Mouse (Mus musculus) midbrain, postnatal 0 days (tissue): ENCODE measurements around the gene Ube3b. TPM values are rescaled to one million over a fixed set of nuclear protein-coding genes. Genes with fewer than 3 reads are reported as not detected.

Experiments used
- ATAC-seq: fragments of 200-750 bp; cut with Nextera tagmentation; 2 replicates; pipeline ENCODE4 v1.8.0; 2017; ENCODE audit warnings: moderate number of reproducible peaks, mild to moderate bottlenecking, moderate TSS enrichment, moderate library complexity; ENCODE audit not compliant: low FRiP score
- DNase-seq: peaks from one replicate; pipeline ENCODE4 v3.0.0-alpha.2; 2015; ENCODE audit warnings: low spot score
- H3K27ac ChIP-seq: fragments of 300-500 bp; sonication (generic); 2 replicates; pipeline ENCODE4 v1.5.1; 2014; ENCODE audit warnings: low read depth, mild to moderate bottlenecking, low read length, mixed read lengths
- H3K27me3 ChIP-seq: fragments of 300-500 bp; sonication (generic); 2 replicates; pipeline ENCODE4 v1.6.1; 2014; ENCODE audit warnings: low read length, control low read depth, mixed read lengths; ENCODE audit not compliant: insufficient read depth
- H3K36me3 ChIP-seq: fragments of 300-500 bp; sonication (generic); 2 replicates; pipeline ENCODE4 v1.6.1; 2014; ENCODE audit warnings: low read length, control low read depth, mixed read lengths; ENCODE audit not compliant: insufficient read depth
- H3K4me1 ChIP-seq: fragments of 300-500 bp; sonication (generic); 2 replicates; pipeline ENCODE4 v1.6.1; 2014; ENCODE audit warnings: mild to moderate bottlenecking, control low read depth, antibody characterized with exemption, low read length, mixed read lengths; ENCODE audit not compliant: insufficient read depth
- H3K4me2 ChIP-seq: fragments of 300-500 bp; sonication (generic); 2 replicates; pipeline ENCODE4 v1.6.1; 2014; ENCODE audit warnings: low read depth, mild to moderate bottlenecking, low read length, mixed read lengths; ENCODE audit not compliant: poor library complexity, severe bottlenecking
- H3K4me3 ChIP-seq: fragments of 300-500 bp; sonication (generic); 2 replicates; pipeline ENCODE4 v1.5.1; 2014; ENCODE audit warnings: low read depth, mild to moderate bottlenecking, low read length, moderate library complexity
- H3K9ac ChIP-seq: fragments of 300-500 bp; sonication (generic); replicated peaks from 2 replicates; pipeline ENCODE4 v1.6.1; 2014; ENCODE audit warnings: mild to moderate bottlenecking, low read length, moderate library complexity, mixed read lengths; ENCODE audit not compliant: poor library complexity, severe bottlenecking
- H3K9me3 ChIP-seq: fragments of 300-500 bp; sonication (generic); 2 replicates; pipeline ENCODE4 v1.6.1; 2016; ENCODE audit warnings: low read length, control low read depth
- CTCF ChIP-seq: IDR thresholded peaks from 2 replicates; pipeline ENCODE4 v1.5.1; 2016; ENCODE audit warnings: antibody characterized with exemption, mild to moderate bottlenecking
- WGBS: fragments of 180-500 bp; shearing (Covaris S2); extraction: QIAGEN DNeasy Blood & Tissue Kit; methylation state at CpG from one replicate; pipeline ENCODE4 v1.1.7; 2014; 5-methylcytosine and 5-hydroxymethylcytosine counted together
- polyA plus RNA-seq: library from polyadenylated mRNA; unstranded; fragments of >200 nt; fragmentation: Nextera tagmentation; extraction: Ambion mirVana; gene quantifications from 2 replicates; pipeline ENCODE4 v1.2.1, GENCODE M21; 2015
- total RNA-seq: library from RNA; depleted of rRNA; stranded (reverse); fragments of >200 nt; gene quantifications from 2 replicates; pipeline ENCODE4 v1.2.3, GENCODE M21; 2014

The Ube3b gene
- total and polyA plus RNA-seq, 2 experiments from 2014 or later = 26.9 to 58.3 TPM

DNA sequence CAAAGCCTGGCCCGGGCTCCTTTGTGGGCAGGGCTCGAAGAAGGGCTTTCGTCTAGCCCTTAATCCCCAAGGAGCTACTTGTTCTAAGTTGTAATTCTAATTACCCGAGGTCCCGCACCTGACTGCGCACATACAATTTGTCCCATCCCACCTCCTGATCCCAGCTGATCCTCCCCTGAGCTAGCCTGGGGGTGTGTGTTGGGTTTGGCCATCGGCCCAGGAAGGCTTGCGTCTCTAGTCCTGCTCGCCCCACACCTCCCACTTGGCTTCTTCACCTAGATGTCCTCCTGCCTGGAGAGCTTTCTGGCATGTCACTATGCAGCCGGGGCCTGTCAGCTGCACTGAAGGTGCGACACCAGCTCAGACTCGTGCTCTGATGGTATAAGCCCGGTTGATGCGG, 55.2 kb downstream of the Ube3b start:
- no peak overlapping the region for H3K4me3 ChIP-seq
- no peak overlapping the region for H3K9ac ChIP-seq
- WGBS = 86% methylated on average over 14 of the region's 14 CpGs
- no peak overlapping the region for H3K27ac ChIP-seq
- H3K4me2 ChIP-seq = no peak overlapping the region
- ATAC-seq (no peak), DNase-seq (no peak)
- peaks cover 37% of the 10 kb centered on the region for H3K36me3 ChIP-seq
- no peak for TF ChIP-seq CTCF
- no peaks in the 10 kb centered on the region for H3K4me1 ChIP-seq
- no peaks in the 10 kb centered on the region for H3K9me3 ChIP-seq
- H3K27me3 ChIP-seq = no peaks in the 10 kb centered on the region

DNA sequence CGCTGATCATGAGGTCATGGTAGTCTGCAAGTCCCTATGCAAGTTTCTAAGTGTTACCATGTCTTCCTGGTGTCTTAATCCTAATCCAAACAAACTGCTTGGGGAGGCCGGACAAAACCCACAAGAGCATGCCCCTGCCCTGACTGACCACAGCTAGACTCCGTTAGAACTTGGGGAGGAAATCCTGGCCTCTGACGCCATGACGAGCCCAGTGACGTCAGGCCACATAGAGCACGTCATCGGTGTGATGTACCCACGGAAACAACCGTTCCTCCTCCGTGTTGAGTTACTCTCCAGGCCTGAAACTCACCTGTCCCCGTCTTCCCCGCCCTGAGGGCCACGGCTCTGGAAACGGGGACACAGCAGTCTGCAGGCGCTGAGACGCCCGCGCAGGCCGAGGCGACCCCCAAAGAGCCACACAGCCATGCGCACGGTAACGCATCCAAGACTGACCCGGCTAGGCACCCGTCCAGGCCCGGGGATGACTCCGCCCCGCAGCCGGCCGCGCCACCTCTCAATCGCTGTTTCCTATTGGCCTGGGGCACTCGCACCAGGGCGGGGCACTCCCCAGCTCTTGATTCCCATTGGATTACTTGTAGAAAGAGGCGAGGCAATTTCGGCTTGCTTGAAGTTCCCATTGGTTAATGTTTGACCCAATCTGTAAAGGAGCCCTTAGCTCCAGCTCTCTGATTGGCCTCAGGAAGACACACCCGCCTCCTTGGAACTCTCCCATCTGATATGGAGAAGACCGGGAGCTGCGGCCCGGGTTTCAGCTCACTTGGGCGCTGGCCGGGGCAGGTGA, 63.4 kb downstream of the Ube3b start, which contains the start of the genes Mmab and Mvk:
Gene Mmab, minus strand, starts transcription at position 495 of the 802 bp plus-strand sequence.
Gene Mvk, plus strand, starts transcription at position 704 of the 802 bp plus-strand sequence.
- Histone ChIP-seq H3K9ac (peak within 1 kb of the TSS; percentile 72), H3K9me3 (no peaks in the 10 kb centered on the region), H3K36me3 (peaks cover 6% of the 10 kb centered on the region; the same call in 1 of the 2 replicates), H3K4me2 (peak within 1 kb of the TSS; percentile 91), H3K4me1 (peaks cover 6% of the 10 kb centered on the region), H3K27ac (peak within 1 kb of the TSS; percentile 73), H3K4me3 (peak within 1 kb of the TSS; percentile 63), H3K27me3 (no peaks in the 10 kb centered on the region)
- DNase-seq (peak; percentile 100), ATAC-seq (peak; percentile 97)
- 3% methylated on average over 43 of the region's 43 CpGs for WGBS
- no peak for TF ChIP-seq CTCF

DNA sequence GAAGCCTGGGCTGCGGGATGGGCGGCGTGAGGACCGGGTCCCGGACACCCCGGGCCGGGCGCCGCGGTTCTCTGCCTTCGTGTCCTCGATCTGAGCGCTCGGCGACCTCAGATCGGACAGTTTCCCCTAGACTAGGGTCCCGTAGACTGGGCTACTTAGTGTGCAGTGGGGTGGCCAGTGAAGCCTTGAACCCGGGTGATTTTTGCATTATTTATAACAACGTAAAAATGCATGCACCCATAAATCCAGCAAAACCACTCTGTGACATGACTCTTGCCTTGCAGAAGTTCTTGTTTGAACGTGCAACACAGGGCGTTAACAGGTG, 63.9 kb downstream of the Ube3b start:
- no peaks in the 10 kb centered on the region for H3K9me3 ChIP-seq
- no peak for TF ChIP-seq CTCF
- WGBS = under 1% methylated on average over 21 of the region's 21 CpGs
- peak; percentile 26 for ATAC-seq
- DNase-seq = no peak
- H3K4me3 ChIP-seq = peak overlapping the region; percentile 63
- no peaks in the 10 kb centered on the region for H3K27me3 ChIP-seq
- H3K27ac ChIP-seq = no peak overlapping the region
- H3K4me1 ChIP-seq = peaks cover 6% of the 10 kb centered on the region
- peak overlapping the region; percentile 72 for H3K9ac ChIP-seq
- peaks cover 6% of the 10 kb centered on the region; the same call in 1 of the 2 replicates for H3K36me3 ChIP-seq
- peak overlapping the region; percentile 91 for H3K4me2 ChIP-seq

DNA sequence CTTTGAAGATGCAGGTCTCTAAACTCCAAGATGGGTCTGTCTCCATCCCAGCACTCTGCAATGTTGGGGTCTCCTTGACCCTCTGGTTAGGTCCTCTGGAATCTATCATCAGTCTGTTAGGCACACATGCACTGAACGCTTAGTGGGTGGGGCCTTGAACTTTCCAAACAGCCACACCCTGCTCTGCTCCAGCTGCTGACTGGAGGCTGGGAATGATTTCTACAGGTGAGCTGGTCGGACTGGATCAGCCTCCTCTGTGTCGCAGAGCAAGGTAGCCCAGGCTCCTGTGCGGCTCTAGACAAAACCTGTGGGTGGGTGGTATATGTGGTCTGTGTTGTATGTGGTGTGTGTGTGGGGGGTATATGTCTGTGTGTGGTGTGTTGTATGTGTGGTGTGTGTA, 68.6 kb downstream of the Ube3b start:
- Histone ChIP-seq H3K27ac (no peak overlapping the region), H3K4me3 (no peak overlapping the region), H3K9ac (no peak overlapping the region), H3K4me1 (peaks cover 6% of the 10 kb centered on the region), H3K4me2 (no peak overlapping the region), H3K9me3 (no peaks in the 10 kb centered on the region), H3K27me3 (no peaks in the 10 kb centered on the region), H3K36me3 (peaks cover 34% of the 10 kb centered on the region)
- TF ChIP-seq CTCF = no peak
- DNase-seq (no peak), ATAC-seq (no peak)
- 86% methylated on average over 4 of the region's 4 CpGs for WGBS

DNA sequence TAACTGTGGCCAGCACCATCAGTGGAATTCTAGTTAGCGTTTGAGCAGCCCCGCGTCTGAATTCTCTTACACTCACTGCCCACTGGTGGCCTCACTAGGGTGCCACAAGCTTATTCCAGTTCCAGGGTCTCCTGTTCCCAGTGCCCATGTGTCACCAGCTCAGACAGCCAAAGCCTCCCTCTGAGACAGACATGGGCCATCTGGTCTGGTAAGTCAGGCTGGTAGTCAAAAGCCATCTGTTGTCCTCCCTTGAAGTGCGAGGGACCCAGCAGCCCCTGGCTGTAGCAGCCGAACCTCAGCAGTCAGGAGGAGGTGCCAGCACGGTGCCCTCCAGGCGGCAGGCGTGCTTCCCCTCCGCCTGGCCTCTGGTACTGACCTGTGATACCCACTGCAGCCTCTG, 75.9 kb downstream of the Ube3b start:
- H3K27ac ChIP-seq = no peak overlapping the region
- no peaks in the 10 kb centered on the region for H3K4me1 ChIP-seq
- H3K4me2 ChIP-seq = no peak overlapping the region
- H3K4me3 ChIP-seq = no peak overlapping the region
- ATAC-seq = no peak
- peaks cover 22% of the 10 kb centered on the region for H3K36me3 ChIP-seq
- H3K9ac ChIP-seq = no peak overlapping the region
- no peaks in the 10 kb centered on the region for H3K27me3 ChIP-seq
- 73% methylated on average over 9 of the region's 9 CpGs for WGBS
- TF ChIP-seq CTCF = no peak
- DNase-seq = peak; percentile 79
- no peaks in the 10 kb centered on the region for H3K9me3 ChIP-seq

DNA sequence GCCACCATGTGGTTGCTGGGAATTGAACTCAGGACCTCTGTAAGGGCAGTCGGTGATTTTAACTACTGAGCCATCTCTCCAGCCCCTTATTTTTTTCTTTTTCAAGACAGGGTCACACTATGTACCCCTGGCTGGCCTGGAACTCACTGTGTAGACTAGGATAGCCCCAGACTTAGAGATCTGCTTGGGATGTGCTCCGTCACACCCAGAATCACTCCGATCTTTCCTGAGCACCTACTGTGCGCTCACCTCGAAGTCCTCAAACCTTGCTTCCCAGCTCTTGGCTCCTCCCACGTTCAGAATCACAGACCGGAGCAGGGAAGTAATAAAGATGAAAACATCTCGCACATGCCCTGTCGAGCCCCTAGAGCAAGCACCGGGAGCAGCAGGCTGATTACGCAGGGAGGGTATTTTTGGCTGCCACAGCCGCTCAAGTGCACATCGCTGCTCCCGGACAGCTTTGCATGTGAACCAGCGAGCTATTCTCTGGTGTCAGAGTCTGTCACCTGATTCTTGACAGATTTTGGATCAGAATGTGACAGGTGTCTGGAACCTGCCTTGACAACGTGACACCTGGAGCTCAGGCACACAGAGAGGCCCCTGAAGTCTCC, 76.7 kb downstream of the Ube3b start:
- no peak for TF ChIP-seq CTCF
- no peak overlapping the region for H3K9ac ChIP-seq
- H3K27me3 ChIP-seq = no peaks in the 10 kb centered on the region
- ATAC-seq = no peak
- no peaks in the 10 kb centered on the region for H3K9me3 ChIP-seq
- H3K4me1 ChIP-seq = no peaks in the 10 kb centered on the region
- DNase-seq = no peak
- H3K36me3 ChIP-seq = peaks cover 15% of the 10 kb centered on the region
- H3K4me3 ChIP-seq = no peak overlapping the region
- no peak overlapping the region for H3K4me2 ChIP-seq
- WGBS = 76% methylated on average over 16 of the region's 16 CpGs
- H3K27ac ChIP-seq = no peak overlapping the region
